In the genomic region with DNA sequence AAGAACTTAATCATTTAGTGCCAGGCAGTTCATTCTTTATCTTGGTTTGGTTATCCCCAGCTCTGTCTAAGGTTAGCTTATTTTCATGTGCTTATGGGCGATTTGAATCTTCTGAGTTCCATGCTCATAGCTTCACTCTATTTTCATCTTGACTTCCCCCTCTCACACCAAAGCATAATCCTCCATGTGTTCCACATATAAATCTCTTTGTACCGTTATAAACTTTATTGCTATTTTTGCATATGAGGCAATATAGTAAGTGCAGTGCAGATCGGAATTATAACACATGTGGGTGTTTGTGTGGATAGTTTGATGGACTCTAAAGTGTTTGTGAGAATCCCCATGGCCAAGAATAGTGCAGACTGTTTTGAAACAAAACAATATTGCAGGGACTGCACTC, we compare ENCODE assay signal across 19 mouse cellular contexts.
"Had no signal": no experiment of that assay in that cellular context is flagged by ENCODE, and none has a peak within 500 bp of the region (broad histone marks: within the 10 kb centered on the region; RNA-seq: fewer than 3 reads in every experiment).

No protein-coding gene starts in this region.

- DNase-seq: heart, postnatal 10 days; heart, postnatal 14 days; heart, postnatal 36 days; heart, postnatal 4 days; kidney, adult 11 months; kidney, adult 18-20 months; kidney, adult 2 months; kidney, adult 8-10 months; kidney, adult 9 months; kidney, postnatal 14 days; kidney, postnatal 4 days; layer of hippocampus, adult 9-11 months; layer of hippocampus, postnatal 36 days had no signal

- ATAC-seq: hindbrain, embryonic 16.5 days; hindbrain, postnatal 0 days; inflammation-experienced regulatory T-cells, adult 6 months; intestine, embryonic 15.5 days; intestine, embryonic 16.5 days; intestine, postnatal 0 days had no signal
